18 mouse cellular contexts compared by ENCODE assay signal in genomic region chr5:111657759-111658429, GRCm38 (mm10).
DNase-seq lines count a peak whose midpoint lies in the region; TF ChIP-seq lines count a peak whose summit lies in the region.
"Had no signal": no experiment of that assay in that cellular context is flagged by ENCODE, and none has a peak within 500 bp of the region (broad histone marks: within the 10 kb centered on the region; RNA-seq: fewer than 3 reads in every experiment).

No protein-coding gene starts in this region.

- H3K4me1 ChIP-seq in kidney, adult 2 months (ENCODE audit: control insufficient read depth, insufficient read depth, low read length): no peaks in the 10 kb centered on the region

- no peak for TF ChIP-seq POLR2A in kidney, adult 2 months (IDR thresholded peaks at IDR 0.05; ENCODE audit: low read depth, low read length)

- peak; percentile 44 for DNase-seq in kidney, postnatal 10 days
- DNase-seq in kidney, adult 2 months: no peak
- peak; percentile 71 for DNase-seq in 3T3-L1 (ENCODE audit: low read depth, low spot score)
- DNase-seq in adrenal gland, postnatal 25 days: peak; percentile 21
- peak; percentile 52 for DNase-seq in lung, postnatal 14 days
- DNase-seq in urinary bladder, postnatal 4 days (ENCODE audit: low spot score in 2 of 2): no peak
- DNase-seq in heart, postnatal 4 days: no peak
- DNase-seq in left cerebral cortex, adult 11 months (ENCODE audit: low spot score): no peak
- DNase-seq: cerebellum, adult 8-10 months; gastrocnemius, postnatal 10 days; heart, postnatal 10 days; kidney, adult 9 months; layer of hippocampus, postnatal 36 days; right cerebral cortex, postnatal 4 days; thymus, adult 2 months had no signal

- TF ChIP-seq CTCF in kidney, adult 2 months (conservative IDR thresholded peaks at IDR 0.05; ENCODE audit: insufficient read depth, insufficient read length, low read depth, low read length): no peak

- no peaks in the 10 kb centered on the region for H3K27me3 ChIP-seq in kidney, adult 2 months (replicated peaks; ENCODE audit: control insufficient read depth, insufficient read depth, low read length)
- H3K27me3 ChIP-seq: midbrain, embryonic 15.5 days; neural tube, embryonic 12.5 days had no signal

- WGBS in kidney, adult 2 months: 68% methylated on average over 3 of the region's 3 CpGs

- no peak overlapping the region for H3K27ac ChIP-seq in kidney, adult 2 months (ENCODE audit: insufficient read depth, low read depth, low read length)
- H3K27ac ChIP-seq: macrophage; midbrain, embryonic 15.5 days; neural tube, embryonic 12.5 days had no signal

- H3K4me3 ChIP-seq in kidney, adult 2 months (ENCODE audit: insufficient read depth, low read depth, low read length): no peak overlapping the region
- H3K4me3 ChIP-seq: midbrain, embryonic 15.5 days; neural tube, embryonic 12.5 days had no signal

- no peaks in the 10 kb centered on the region for H3K36me3 ChIP-seq in kidney, adult 2 months (ENCODE audit: control insufficient read depth, insufficient read depth, low read length)
- H3K36me3 ChIP-seq: midbrain, embryonic 15.5 days; neural tube, embryonic 12.5 days had no signal

Comparison
In these comparisons a context has a peak if more than half of its experiments do, and no peak if none do; other contexts are left out.
1. DNase-seq: peak in kidney, postnatal 10 days (single experiment), 3T3-L1 (single experiment), adrenal gland, postnatal 25 days (single experiment) and lung, postnatal 14 days (single experiment); none in kidney, adult 2 months (single experiment), urinary bladder, postnatal 4 days (0 of 2), heart, postnatal 4 days (single experiment) and left cerebral cortex, adult 11 months (single experiment).